Mouse (Mus musculus) limb, embryonic 11.5 days (tissue): Measurements from ENCODE around the gene Hcn2. TPM values are rescaled to one million over a fixed set of nuclear protein-coding genes. Genes with fewer than 3 reads are reported as not detected.

Experiments used
- ATAC-seq: fragments of 200-750 bp; cut with Nextera tagmentation; 2 replicates; pipeline ENCODE4 v1.8.0; 2017; ENCODE audit warnings: low read depth; ENCODE audit not compliant: insufficient number of reproducible peaks, low FRiP score, low TSS enrichment
- DNase-seq: peaks from one replicate; pipeline ENCODE4 v3.0.0-alpha.2; 2015; ENCODE audit warnings: low spot score
- H3K27ac ChIP-seq: fragments of 300-500 bp; sonication (generic); replicated peaks from 2 replicates; pipeline ENCODE4 v1.5.1; 2014; ENCODE audit warnings: low read depth, mild to moderate bottlenecking, low read length
- H3K27me3 ChIP-seq: fragments of 300-500 bp; sonication (generic); 2 replicates; pipeline ENCODE4 v1.6.1; 2014; ENCODE audit warnings: mild to moderate bottlenecking, low read length, mixed read lengths; ENCODE audit not compliant: control insufficient read depth, insufficient read depth
- H3K36me3 ChIP-seq: fragments of 300-500 bp; sonication (generic); 2 replicates; pipeline ENCODE4 v1.6.1; 2014; ENCODE audit warnings: mild to moderate bottlenecking, low read length, moderate library complexity, mixed read lengths; ENCODE audit not compliant: control insufficient read depth, insufficient read depth
- H3K4me1 ChIP-seq: fragments of 300-500 bp; sonication (generic); 2 replicates; pipeline ENCODE4 v1.6.1; 2014; ENCODE audit warnings: low read length, mixed read lengths; ENCODE audit not compliant: control insufficient read depth, insufficient read depth
- H3K4me2 ChIP-seq: fragments of 300-500 bp; sonication (generic); 2 replicates; pipeline ENCODE4 v1.6.1; 2014; ENCODE audit warnings: low read depth, mild to moderate bottlenecking, moderate library complexity; ENCODE audit not compliant: severe bottlenecking
- H3K4me3 ChIP-seq: fragments of 300-500 bp; sonication (generic); 2 replicates; pipeline ENCODE4 v1.5.1; 2014; ENCODE audit warnings: low read depth, low read length
- H3K9ac ChIP-seq: fragments of 300-500 bp; sonication (generic); 2 replicates; pipeline ENCODE4 v1.6.1; 2014; ENCODE audit warnings: mild to moderate bottlenecking, low read length
- H3K9me3 ChIP-seq: fragments of 300-500 bp; sonication (generic); 2 replicates; pipeline ENCODE4 v1.6.1; 2016; ENCODE audit warnings: low read length; ENCODE audit not compliant: control insufficient read depth
- WGBS: fragments of 180-500 bp; shearing (Covaris S2); extraction: QIAGEN DNeasy Blood & Tissue Kit; methylation state at CpG from one replicate; pipeline ENCODE4 v1.1.7; 2014; 5-methylcytosine and 5-hydroxymethylcytosine counted together
- polyA plus RNA-seq: library from polyadenylated mRNA; unstranded; fragments of >200 nt; fragmentation: Nextera tagmentation; extraction: Ambion mirVana; gene quantifications from 2 replicates; pipeline ENCODE4 v1.2.1, GENCODE M21; 2014

Gene Hcn2
- polyA plus RNA-seq, 1 experiment from 2014 or later, result not detected

DNA sequence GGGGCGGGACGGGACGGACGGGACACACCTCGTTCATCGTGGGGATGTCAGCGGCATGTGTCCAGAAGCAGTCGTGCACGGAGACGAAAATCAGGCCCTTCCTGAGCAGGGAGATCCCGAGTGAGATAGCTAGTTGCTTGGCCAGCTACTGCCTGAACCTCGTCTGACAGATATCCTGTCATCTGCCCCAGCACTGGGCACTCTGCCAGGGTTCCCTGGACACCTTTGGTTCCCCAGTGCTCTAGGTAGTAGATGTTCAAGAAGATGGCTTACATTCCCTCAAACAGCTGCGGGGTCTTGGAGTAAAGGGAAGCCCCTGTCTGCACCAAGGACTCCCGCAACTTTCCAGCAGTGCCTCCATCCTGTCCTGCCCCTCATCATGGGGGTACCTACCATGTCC lies 20.3 kb downstream of the Hcn2 start:
- 87% methylated on average over 14 of the region's 14 CpGs for WGBS
- H3K27ac ChIP-seq, result no peak overlapping the region
- no peak for DNase-seq
- H3K4me3 ChIP-seq, result no peak overlapping the region
- no peak overlapping the region for H3K4me2 ChIP-seq
- H3K4me1 ChIP-seq, result no peaks in the 10 kb centered on the region
- no peak for ATAC-seq
- peaks cover 56% of the 10 kb centered on the region for H3K36me3 ChIP-seq
- no peak overlapping the region for H3K9ac ChIP-seq
- H3K27me3 ChIP-seq, result peaks cover 13% of the 10 kb centered on the region
- peaks cover 33% of the 10 kb centered on the region for H3K9me3 ChIP-seq

DNA sequence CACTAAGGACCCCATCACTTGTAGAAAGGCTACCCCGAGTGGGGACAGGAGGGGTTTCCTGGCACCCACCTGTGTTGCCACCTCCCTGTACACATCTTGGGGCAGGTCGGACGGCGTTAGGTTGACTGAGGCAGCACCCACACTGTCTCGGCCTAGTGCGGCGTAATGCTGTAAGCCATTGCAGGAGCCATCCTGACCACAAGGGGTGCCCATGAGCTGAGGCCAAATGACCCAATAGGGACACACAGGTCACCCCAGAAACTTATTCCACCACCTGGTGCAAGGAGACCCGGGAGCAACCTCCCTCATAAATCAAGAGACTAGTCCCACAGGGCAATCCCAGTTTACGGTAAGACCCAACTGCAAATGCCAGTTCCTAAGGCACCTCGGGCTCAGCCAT lies 21.8 kb downstream of the Hcn2 start:
- DNase-seq (no peak), ATAC-seq (no peak)
- Histone ChIP-seq H3K4me2 (no peak overlapping the region), H3K4me3 (no peak overlapping the region), H3K4me1 (no peaks in the 10 kb centered on the region), H3K27me3 (peaks cover 13% of the 10 kb centered on the region), H3K9me3 (peaks cover 33% of the 10 kb centered on the region), H3K36me3 (peaks cover 59% of the 10 kb centered on the region), H3K27ac (no peak overlapping the region), H3K9ac (no peak overlapping the region)
- 91% methylated on average over 10 of the region's 10 CpGs for WGBS

DNA sequence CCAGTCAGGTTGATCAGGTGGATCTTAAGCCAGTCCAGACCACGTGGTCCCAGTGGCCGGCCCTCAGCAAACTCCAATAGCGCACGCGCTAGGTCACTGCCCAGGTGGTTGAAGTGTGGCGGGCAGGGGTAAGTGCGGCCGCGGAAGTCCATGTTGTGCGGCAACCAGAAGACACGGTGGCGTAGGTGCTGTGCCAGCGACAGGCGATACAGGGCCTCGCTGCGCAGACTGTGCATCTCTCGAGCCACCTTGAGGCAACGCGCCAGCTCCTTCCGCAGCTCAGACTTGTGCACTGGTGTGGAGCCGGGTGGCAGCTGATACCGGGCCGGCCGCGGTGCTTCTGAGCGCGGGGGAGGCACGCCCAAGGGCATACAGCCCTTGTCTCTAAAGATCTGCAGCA lies 22.8 kb downstream of the Hcn2 start:
- DNase-seq, result no peak

DNA sequence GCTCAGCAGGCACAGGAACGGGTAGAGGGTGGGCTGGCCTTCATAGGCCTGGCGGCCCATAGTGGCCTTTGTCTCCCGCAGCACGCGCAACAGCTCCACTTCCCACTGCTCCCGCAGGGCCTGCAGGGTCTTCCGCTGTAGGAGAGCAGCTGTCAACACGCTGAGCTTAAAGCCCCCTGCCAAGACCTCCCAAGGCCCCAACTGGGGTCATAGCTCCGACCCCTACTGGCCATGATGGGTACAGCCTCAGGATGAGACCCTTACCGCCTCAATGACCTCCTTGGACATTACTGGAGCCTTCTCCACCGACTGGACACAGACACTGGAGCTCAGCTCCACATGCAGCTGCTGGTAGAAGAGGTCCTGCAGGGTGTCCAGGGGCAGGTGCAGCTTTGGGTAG lies 24.4 kb downstream of the Hcn2 start:
- no peak for DNase-seq
- no peak overlapping the region for H3K4me3 ChIP-seq

More for the DNA sequence above, 22.8 kb downstream of the Hcn2 start:
- Histone ChIP-seq H3K9ac (no peak overlapping the region), H3K4me1 (no peaks in the 10 kb centered on the region), H3K9me3 (peaks cover 33% of the 10 kb centered on the region), H3K4me3 (no peak overlapping the region), H3K36me3 (peaks cover 62% of the 10 kb centered on the region), H3K27ac (no peak overlapping the region), H3K4me2 (no peak overlapping the region), H3K27me3 (peaks cover 13% of the 10 kb centered on the region)
- no peak for ATAC-seq
- WGBS, result 97% methylated on average over 28 of the region's 28 CpGs

GRCm38 (mm10) chr10:79743161-79743560 lies 26.7 kb downstream of the Hcn2 start:
- no peak for DNase-seq
- Histone ChIP-seq H3K4me3 (no peak overlapping the region), H3K27me3 (no peaks in the 10 kb centered on the region), H3K9ac (no peak overlapping the region), H3K9me3 (peaks cover 25% of the 10 kb centered on the region), H3K4me2 (no peak overlapping the region), H3K27ac (no peak overlapping the region), H3K36me3 (peaks cover 35% of the 10 kb centered on the region), H3K4me1 (peaks cover 3% of the 10 kb centered on the region; the same call in 1 of the 2 replicates)
- ATAC-seq, result no peak
- 92% methylated on average over 11 of the region's 11 CpGs for WGBS

More for the DNA sequence above, 24.4 kb downstream of the Hcn2 start:
- no peak overlapping the region for H3K9ac ChIP-seq
- peaks cover 3% of the 10 kb centered on the region; the same call in 1 of the 2 replicates for H3K4me1 ChIP-seq
- no peak overlapping the region for H3K4me2 ChIP-seq
- H3K27me3 ChIP-seq, result peaks cover 5% of the 10 kb centered on the region
- no peak for ATAC-seq
- H3K36me3 ChIP-seq, result peaks cover 58% of the 10 kb centered on the region
- peaks cover 33% of the 10 kb centered on the region for H3K9me3 ChIP-seq
- no peak overlapping the region for H3K27ac ChIP-seq
- 84% methylated on average over 11 of the region's 11 CpGs for WGBS

DNA sequence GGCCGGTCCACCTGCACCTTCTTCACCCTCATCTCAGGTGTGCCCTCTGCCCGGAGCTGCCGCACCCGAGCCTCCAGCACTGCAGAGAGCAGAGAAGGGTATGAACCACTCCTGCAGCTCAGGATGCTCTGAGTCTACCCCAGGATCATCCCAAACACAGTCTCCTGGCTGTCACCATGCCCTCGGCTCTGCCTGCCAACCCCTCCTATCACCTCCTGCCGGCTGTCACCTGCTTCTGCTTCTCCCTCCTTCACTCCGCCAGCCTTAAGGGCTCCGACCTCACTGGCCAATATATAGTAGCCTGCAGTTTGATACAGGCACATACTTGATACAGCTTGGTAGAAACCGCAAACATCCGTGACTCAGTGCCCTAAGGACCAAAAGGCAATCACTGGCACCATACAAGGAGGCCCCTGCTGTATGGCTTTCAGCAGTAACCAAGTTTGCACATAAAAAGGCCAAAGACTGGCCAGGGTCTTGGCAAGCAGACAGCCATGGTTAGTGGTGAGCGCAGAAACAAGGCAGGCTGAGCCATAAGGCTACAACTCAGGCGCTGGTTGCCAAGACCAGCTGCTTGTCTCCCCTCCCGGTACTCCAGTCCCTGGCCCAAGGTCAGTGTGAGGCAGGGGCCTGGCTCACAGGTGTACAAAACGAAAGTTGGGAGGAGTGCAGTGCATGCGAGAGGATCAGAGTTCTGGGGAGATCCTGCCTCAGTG lies 27.4 kb downstream of the Hcn2 start:
- Histone ChIP-seq H3K4me1 (peaks cover 3% of the 10 kb centered on the region; the same call in 1 of the 2 replicates), H3K36me3 (peaks cover 29% of the 10 kb centered on the region), H3K4me2 (no peak overlapping the region), H3K27ac (no peak overlapping the region), H3K4me3 (no peak overlapping the region), H3K9me3 (peaks cover 19% of the 10 kb centered on the region), H3K9ac (no peak overlapping the region), H3K27me3 (no peaks in the 10 kb centered on the region)
- DNase-seq (no peak), ATAC-seq (no peak)
- 95% methylated on average over 15 of the region's 15 CpGs for WGBS

GRCm38 (mm10) chr10:79745411-79745810 lies 29.0 kb downstream of the Hcn2 start:
- no peak for DNase-seq
- Histone ChIP-seq H3K4me1 (peaks cover 3% of the 10 kb centered on the region; the same call in 1 of the 2 replicates), H3K27ac (no peak overlapping the region), H3K36me3 (peaks cover 13% of the 10 kb centered on the region), H3K4me3 (no peak overlapping the region), H3K9ac (no peak overlapping the region), H3K4me2 (peak overlapping the region; percentile 57), H3K27me3 (no peaks in the 10 kb centered on the region), H3K9me3 (peaks cover 4% of the 10 kb centered on the region; the same call in 1 of the 2 replicates)
- no peak for ATAC-seq
- WGBS, result 87% methylated on average over 3 of the region's 3 CpGs

DNA sequence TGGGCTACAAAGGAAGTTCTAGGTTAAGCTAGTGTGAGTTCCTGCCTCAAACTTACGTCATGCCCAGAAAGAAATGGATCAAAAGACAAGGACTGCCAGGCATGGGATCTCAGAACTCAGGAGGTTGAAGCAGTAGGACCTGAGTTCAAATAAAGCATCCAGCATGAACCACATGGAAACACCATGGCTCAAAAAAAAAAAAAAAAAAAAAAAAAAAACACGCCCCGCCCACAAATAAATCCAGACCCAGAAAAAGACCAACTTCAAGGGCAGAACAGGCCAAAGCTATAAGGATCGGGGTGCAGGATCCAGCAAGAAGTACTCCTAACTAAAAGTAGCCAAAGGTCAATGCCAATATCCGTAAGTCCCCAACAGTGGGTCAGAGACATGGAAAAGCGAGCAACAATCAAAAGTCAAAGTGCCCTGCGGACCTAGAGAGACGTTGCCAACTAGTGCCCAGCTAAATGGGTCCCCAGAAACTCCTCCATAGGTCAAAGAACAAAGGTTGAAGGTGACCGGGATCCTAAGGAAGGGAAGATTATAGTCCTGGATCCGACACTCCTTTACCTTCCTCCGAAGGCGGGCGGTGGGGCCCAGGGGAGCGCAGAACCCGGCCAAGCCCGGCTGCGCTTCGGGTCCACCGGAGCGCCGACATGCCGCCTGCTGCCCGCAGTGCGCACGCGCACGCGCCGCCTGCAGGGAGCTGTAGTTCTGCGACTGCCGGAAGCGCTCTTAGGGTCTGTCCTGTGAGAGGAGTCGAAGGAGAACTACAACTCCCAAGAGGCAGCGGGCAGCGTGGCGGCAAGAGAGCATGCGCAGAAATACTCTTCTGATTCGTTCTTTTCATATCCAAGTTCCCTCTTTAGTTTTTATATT lies 29.7 kb downstream of the Hcn2 start, which contains the start of gene Polrmt:
Polrmt (minus strand) TSS at position 684 of the 876 bp plus-strand sequence.
- Histone ChIP-seq H3K9ac (peak within 1 kb of the TSS; percentile 8), H3K36me3 (peaks cover 6% of the 10 kb centered on the region), H3K27me3 (no peaks in the 10 kb centered on the region), H3K9me3 (no peaks in the 10 kb centered on the region), H3K4me3 (peak within 1 kb of the TSS; percentile 61), H3K27ac (no peak within 1 kb of the TSS), H3K4me2 (peak within 1 kb of the TSS; percentile 57), H3K4me1 (peaks cover 3% of the 10 kb centered on the region; the same call in 1 of the 2 replicates)
- DNase-seq, result peak; percentile 95
- WGBS, result 3% methylated on average over 38 of the region's 38 CpGs
- peak; percentile 92 for ATAC-seq
